Mouse (Mus musculus): ENCODE data around the gene Celsr1.

Celsr1 gene

GRCm38 (mm10) chr15:86034781-86035360 is 1.3 kb upstream of the Celsr1 start:
- DNase-seq (ENCODE audit: low spot score) = no peak

DNA sequence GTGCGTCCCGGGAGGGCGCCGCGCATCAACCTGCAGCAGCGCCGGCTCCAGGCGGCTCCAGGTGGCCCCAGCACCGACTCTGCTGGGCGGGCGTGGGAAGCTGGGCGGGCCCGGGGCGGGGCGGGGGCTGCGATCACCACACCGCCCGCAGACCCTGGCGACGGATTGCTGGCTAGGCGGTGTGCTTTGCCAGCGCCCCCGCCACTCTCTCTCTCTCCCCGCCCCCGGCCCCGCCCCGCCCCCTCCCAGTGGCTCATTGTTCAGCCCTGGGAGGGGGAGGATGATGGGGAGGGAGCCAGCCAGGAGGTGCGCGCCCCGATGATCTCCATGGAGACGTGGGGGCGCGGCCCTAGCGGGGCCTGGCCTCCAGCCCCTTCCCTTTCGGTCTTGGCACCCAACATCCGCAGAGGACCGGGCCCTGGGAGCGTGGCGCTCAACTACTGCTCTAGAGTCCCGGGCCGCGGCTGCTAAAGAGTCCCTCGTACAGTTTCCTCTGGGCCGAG is 495 bp upstream of the Celsr1 start:
- DNase-seq (ENCODE audit: low spot score) = peak; percentile 72

- peak; percentile 78 for DNase-seq (ENCODE audit: low spot score)
Observed at GRCm38 (mm10) chr15:86032811-86033190, 776 bp downstream of the Celsr1 start.

DNA sequence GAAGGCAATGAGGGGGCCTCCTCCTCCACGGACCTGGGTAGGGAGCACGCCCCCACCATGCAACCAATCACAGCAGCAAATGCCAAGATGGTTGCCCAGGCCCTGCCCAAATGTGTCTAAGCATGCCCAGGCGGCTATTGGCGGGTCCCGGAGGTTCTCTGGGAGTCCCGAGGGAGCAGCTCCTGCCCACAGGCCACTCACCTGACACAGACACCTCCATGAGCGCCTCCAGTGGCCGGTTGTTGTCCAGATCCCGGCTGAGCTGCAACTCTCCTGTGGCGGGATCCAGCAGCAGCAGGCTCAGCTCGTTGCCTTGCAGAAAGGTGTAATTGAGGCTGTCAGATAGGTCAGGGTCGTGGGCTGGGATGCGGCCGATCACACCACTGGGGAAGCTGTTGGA is 3.6 kb downstream of the Celsr1 start:
- DNase-seq (ENCODE audit: low spot score) = no peak

DNA sequence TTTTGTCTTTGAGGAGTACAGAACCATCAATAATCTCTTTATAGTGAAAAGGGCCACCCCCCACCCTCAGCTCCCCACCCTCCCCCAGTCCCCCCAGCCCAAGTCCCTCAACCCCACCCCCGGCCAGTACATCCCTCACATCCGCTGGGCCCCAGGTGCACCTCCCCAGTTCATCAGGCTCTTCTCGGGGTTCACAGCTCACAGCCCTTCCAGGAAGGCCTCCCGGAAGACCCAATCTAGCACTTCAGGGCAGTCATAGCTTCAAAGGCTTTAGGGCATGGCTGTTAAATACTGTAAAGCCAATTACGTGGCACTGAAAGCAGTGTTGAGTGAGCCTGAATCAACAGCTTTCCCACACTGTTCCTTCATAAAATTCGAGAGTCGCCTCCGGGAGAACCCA is 5.7 kb downstream of the Celsr1 start:
- DNase-seq (ENCODE audit: low spot score) = no peak

GRCm38 (mm10) chr15:86021971-86022370 is 11.6 kb downstream of the Celsr1 start:
- DNase-seq (ENCODE audit: low spot score) = no peak

GRCm38 (mm10) chr15:86021301-86021700 is 12.3 kb downstream of the Celsr1 start:
- DNase-seq (ENCODE audit: low spot score) = no peak

GRCm38 (mm10) chr15:86020008-86020407 is 13.6 kb downstream of the Celsr1 start:
- no peak for DNase-seq (ENCODE audit: low spot score)

GRCm38 (mm10) chr15:86018753-86019512 is 14.6 kb downstream of the Celsr1 start:
- DNase-seq (ENCODE audit: low spot score) = no peak

- DNase-seq (ENCODE audit: low spot score) = no peak
Observed at GRCm38 (mm10) chr15:86017336-86017735, 16.2 kb downstream of the Celsr1 start.

- DNase-seq (ENCODE audit: low spot score) = peak; percentile 60
Observed at GRCm38 (mm10) chr15:86015860-86016541, 17.6 kb downstream of the Celsr1 start.

GRCm38 (mm10) chr15:86015026-86015425 is 18.6 kb downstream of the Celsr1 start:
- no peak for DNase-seq (ENCODE audit: low spot score)

DNA sequence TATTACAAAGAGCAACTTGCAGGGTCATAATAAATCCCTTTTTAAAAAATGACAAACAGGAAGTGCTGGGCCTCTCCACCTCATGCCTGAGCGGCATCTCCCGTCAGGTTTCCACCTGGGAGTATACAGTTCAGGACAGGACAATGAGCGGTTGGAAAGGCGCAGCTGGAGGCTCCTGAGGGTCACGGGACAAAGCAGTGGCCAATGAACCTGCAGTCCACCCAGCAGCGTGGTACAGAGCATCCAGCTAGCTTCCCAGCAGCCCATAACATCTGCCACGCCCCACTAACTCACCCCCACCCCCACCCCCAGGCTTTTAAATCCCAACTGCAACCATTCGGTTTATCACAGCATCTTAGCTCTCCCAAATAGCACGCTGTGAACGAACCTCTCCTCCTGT is 19.9 kb downstream of the Celsr1 start:
- DNase-seq (ENCODE audit: low spot score) = no peak

DNA sequence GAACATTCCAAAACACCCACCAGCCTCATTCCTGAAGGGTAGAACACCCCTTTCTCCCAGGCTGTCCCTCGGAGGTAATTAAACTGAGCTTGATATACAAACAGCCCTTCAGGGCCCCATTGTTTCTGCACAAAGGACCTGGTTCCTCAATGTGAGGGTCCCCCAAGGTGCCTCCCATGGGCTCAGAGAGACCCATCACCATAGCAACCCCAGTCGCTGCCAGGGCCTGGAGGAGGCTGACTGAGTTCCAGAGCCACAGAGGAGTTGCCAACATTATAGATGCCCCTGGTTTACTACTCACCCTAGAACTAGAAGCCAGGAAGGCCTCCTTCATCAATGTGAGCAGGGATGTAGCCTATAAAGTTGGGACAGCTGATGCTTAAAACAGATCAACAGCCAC is 20.4 kb downstream of the Celsr1 start:
- DNase-seq (ENCODE audit: low spot score) = no peak

- DNase-seq (ENCODE audit: low spot score) = no peak
Observed at GRCm38 (mm10) chr15:86007690-86008121, 25.9 kb downstream of the Celsr1 start.

DNA sequence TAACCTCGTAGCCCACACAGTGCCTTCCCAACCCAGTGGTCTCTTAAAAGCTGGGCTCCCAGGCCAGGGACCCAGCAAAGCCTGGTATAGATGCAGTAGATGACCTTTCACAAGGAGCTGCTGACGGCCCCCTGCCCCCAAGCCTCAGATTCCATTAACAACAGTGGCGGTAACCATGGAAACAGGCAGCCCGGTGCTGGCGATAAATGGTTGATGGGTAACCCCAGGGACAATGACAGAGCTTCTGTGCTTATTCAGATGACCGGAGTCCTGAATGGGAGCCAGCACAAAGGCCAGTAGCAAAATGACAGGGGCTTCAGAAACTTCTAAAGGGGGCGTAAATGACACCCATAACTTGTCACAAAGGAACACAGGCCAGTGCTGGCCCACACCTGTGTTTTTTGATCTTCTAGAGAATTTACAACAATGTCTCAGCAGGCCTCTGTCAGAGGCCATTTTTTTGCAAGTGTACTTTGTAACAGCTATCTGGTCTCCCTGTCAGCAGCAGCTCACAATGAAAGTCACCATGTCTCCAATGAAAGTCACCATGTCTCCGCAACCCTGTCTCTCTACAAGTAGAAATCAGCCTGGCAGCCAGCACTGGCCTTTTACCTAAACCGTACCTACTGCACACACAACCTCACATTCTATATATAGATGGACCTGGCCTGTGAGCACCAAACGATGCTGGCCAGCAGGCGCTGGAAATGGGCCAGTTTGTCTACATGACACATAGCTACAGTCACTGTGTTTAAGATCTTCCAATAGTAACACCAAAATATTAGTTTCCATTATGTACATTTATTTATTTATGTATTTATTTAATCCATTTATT is 27.7 kb downstream of the Celsr1 start:
- no peak for DNase-seq (ENCODE audit: low spot score)

DNA sequence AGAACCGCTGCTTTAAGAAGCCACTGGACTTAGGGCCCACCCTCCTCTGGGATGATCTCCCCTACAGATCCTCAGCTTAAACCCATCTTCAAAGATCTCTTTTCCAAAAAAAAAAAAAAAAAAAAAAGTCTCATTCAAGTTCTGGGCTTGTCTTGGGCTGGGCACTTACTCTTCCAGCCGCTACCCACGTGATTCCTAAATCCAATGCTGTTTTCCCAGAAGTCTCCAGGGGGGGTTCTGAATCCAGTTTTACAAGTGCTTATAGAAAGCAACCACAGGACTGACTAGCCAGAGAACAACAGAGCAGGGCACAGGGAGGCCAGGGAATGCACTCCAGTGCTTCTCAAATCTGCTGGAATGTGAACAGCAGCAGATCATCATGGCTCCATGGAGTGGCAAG is 29.5 kb downstream of the Celsr1 start:
- no peak for DNase-seq (ENCODE audit: low spot score)

GRCm38 (mm10) chr15:86000706-86001292 is 32.8 kb downstream of the Celsr1 start:
- DNase-seq (ENCODE audit: low spot score) = no peak

DNA sequence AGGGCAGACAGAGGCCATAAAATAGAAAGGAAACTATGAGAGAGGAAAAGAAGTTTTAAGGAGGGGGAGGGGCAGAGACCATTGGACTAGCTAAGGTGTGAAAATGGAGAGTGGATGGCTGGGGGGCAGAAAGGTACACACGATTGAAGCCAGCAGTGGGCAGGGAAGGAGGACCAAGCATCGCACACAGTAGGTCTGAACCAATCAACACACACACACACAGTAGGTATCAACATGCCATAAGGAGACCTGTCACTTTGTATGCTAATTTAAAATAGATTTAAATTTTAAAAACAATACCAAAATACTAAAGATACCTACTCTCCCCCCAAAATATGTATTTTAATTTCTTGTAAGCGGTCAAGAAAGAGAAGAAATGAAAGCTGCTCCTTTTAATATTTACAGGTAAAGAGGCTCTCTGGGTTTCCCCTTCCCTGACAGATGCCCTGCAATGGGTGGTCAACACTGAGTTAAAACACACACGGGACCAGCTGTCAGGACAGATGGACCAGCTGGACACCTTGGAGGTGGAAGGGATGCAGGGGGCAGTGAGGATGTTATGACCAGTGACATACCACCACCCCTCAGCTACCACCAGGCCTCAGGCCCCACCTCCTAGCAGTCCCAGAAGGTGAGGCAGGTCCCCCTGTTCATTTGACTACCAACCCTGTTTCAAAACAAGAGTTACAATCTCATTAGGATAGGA is 34.9 kb downstream of the Celsr1 start:
- no peak for DNase-seq (ENCODE audit: low spot score)

DNA sequence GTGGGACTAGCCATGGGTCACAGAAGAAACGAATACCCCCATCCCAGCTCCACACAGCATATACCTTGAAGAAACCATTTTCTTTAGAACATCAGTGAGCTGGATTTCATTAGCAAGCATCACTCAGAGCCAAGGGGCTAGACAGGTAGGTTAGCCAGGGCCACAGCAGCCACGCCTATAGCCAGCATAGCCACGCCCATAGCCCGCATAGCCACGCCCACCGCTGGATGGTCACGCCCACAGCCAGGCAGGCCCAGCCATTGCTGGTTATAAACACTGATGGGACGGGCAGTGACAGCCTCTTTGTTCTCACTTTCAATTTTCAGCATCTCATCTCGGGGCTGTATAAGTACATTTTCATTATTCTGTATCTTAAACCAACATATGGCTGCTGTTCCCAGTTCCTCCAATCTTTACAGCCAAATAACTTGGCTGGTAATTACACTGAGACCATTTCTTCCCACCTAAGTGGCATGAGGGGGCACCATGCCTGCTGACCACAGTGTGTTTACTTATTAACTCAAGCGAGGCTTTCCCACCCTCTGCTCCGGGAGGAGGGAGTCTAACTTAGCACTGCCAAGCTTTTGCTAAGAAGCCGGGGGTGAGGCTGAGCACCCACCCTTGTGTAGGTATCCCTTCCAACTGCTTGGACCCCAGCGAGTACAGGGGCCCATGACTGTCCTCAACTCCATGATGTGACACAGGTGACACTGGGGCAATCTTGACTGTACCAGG is 37.4 kb downstream of the Celsr1 start:
- peak; percentile 69 for DNase-seq (ENCODE audit: low spot score)
